Mouse (Mus musculus): ENCODE measurements around the gene Gm4981.

GRCm38 (mm10) chr10:58209710-58210467 lies 26.6 kb downstream of the Gm4981 start:
- TF ChIP-seq CTCF (IDR thresholded peaks at IDR 0.05) (no peak), POLR2A (IDR thresholded peaks at IDR 0.05; ENCODE audit: insufficient read depth, low read depth, low read length) (no peak), EP300 (IDR thresholded peaks at IDR 0.05; ENCODE audit: insufficient read depth, low read depth, low read length) (no peak)
